Mouse (Mus musculus) CD8-positive naive resting alpha-beta T cell, adult 2 months (primary cell): ENCODE data around the gene D3Ertd254e.
A peak's percentile ranks its signal among the peaks of the same experiment; 100 is the strongest.
"Not testable (repeated sequence)": the region's sequence is repeated elsewhere in the genome, so short reads cannot be mapped to it uniquely, and the experiment has no call there.

Experiments used
- DNase-seq, 2 experiments: peaks; one replicate each; pipeline ENCODE4 v3.0.0; 2022; ENCODE audit warnings: low read depth in 2 of 2, low spot score in 2 of 2

The D3Ertd254e gene

DNA sequence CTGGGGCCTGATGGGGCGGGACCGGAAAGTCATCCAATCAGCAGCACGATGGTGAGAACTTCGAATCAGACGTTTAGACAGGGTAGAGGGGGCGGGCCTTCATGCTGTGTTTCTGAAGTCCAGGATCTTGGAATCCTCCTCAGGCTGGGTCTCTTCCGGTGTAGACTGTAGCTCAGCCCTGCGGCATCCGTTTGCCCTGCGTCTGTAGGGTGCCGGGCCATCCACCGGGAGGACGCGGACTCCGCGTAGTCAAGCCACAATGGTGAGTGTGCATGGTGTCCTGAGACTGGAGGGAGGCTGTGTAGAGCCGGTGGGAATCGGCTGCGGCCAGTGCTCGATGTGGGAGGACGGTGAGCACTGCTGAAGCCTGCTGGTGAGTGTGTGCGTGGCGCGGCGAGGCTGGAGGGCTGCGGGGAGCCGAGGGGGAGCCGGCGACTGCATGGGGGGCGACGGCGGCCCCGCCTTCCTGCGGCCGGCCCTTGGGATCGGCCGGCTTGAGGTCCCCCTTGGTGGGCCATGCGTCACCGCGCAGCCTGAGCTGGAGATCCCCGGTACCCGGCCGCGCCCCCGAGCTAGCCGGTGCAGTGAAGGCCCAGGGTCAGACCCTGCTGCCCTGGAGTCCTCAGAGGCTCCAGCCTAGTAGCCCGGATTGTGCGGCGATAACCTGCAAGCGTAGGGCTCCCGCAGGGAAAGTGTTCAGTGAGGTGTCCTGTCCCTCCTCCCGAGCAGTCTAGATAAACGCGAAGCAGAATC, at the start of gene D3Ertd254e:
Gene D3Ertd254e, plus strand, starts transcription at position 84 of the 753 bp plus-strand sequence.
- peak; percentile 64 to 76 for DNase-seq

DNA sequence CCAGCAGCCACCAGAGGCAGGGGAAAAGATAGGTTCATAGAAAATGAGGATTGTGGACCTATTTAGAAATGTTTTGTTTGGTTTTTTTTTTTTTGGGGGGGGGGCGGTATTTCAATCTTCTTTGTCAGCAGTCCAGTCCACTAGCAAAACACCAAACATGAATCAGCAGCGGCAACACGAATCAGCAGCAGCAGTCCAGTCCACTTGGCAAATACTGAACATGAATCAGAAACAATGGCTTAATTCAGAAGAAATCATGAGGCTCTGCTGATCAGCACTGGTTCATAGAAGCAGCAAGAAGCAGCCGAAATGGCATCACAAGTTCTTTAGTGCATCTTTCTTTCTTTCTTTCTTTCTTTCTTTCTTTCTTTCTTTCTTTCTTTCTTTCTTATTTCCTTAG, 34.7 kb upstream of the D3Ertd254e start:
- DNase-seq = no peak

DNA sequence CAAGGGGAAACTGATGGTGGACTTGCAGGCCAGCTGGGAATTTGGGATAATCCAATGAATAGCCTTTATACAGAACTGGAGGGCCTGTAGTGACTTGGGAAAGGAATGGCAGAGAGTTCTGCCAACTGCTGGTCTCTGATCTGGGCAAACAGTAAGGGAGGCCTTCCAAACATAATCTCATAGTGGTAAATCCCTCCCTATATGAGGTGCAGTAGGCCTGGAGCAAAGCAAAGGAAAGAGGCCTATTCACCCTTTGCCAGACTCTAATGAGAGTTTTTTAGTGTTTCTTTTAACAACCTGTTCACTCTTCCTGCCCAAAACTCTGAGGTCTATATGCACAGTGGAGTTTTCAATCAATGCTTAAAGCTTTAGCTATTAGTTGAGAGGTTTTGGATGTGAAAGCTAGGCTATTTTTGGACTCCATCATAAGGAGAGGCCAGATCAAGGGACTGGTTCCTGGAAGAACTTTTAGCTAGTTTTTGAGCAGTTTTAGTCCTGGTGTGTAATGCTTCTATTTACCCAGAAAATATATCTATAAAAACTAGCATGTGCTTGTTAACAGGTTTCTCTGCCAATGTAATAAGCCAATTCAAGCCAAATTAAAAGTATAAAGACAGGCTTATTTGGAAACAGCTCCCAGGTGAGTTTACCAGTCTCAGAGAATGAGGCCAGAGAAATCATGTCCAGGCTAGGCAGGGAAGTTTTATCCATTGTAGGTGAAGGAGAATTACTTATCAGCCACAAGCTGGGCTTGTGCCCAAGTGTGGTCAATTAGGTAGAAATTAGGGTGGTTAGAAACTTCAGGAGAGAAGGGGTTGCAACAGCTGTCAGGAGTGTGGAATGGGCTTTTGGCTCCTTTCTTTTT, 30.9 kb upstream of the D3Ertd254e start:
- no peak for DNase-seq

DNA sequence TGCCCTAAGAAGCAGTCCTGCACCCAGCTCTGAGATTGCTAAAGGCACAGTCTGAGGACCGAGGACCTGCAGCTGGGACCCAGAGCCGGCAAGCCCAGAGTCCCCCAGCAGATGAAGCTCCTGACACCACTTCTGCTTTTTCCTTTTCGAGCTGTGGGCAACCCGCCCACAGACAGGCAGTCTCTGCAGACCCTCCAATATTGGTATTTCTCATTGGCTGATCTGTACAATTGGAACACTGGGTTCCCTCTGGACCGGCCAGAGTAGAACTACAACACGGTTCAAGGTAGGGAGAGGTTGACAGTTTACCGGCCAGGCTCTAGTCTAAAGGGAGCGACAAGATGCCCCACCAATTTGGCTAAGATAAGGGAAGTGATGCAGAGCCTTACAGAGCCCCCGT, 24.6 kb upstream of the D3Ertd254e start:
- DNase-seq = not testable (repeated sequence)

DNA sequence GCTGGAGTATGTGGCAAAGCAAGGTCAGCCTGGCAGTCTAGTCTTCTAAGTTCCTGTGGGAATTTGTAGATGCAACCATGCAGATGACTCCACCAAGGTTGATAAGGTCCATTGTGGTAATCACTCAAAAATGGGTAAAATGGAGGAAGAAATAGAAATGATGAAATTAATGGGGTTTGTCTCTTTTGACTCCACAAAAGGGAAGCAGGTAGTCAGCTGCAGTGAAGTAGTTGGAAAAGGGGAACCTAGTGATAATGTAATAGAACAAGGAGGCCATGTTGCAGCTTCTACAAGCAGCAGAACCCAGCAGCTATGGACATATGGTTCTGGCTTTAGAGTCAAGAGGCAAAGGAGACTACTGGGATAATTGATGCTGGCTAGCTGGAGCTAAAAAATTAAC, 14.7 kb upstream of the D3Ertd254e start:
- DNase-seq = no peak

DNA sequence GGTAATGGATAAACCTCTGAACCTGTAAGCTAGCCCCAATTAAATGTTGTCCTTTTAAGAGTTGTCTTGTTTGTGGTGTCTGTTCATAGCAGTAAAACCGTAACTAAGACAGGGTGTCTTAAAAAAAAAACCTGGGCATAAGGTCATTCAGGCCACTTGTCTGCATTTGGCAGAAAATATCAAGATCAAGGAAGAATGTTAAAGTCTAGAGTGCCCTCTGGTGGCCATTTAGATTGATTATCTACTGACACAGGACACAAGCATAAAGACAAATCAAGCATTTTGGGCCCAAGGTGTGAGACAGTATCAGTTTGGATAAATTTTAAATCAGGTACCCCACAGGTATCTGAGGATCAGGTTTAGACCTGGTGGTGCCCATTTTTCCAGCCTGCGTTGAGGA, 13.3 kb upstream of the D3Ertd254e start:
- DNase-seq = peak in 1 of 2 experiments; percentile 9

DNA sequence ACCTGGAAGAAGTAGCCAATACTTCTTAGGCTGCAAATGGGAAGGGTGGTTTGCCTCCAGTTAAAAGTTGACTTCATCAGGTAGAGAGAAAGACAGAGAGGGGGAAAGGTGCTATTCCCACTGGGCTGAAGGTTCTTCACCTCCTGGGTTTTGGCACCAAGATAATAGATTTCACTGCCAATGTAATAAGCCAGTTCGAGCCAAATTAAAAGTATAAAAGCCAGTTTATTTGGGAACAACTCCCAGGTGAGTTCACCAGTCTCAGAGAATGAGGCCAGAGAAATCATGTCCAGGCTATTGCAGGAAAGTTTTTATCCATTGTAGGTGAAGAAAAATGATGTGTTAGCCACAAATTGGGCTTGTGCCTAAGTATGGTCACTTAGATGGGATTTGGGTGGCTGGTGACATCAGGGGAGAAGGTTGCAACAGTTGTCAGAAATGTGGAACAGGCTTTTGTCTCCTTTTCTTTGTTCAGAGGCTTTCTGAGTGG, 12.6 kb upstream of the D3Ertd254e start:
- DNase-seq = no peak

DNA sequence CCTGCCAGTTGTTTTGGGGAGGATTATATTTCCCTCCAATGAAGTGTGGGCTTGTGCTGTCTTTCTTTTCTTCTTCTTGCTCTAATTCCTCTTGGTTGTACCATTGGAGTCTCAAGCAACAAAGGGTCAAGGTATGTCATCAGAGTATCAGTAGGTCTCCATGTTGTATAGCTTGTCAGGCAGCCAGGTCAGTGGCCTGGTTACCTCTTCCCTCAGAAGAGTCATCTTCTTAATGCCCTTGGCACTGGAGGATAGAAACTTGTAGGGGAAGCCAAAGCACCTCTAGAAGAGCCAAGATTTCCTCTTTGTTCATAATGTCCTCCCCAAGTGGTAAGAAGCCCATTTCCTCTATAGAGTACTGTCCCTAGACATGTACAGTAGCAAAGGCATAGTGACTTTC, 11.8 kb upstream of the D3Ertd254e start:
- no peak for DNase-seq

DNA sequence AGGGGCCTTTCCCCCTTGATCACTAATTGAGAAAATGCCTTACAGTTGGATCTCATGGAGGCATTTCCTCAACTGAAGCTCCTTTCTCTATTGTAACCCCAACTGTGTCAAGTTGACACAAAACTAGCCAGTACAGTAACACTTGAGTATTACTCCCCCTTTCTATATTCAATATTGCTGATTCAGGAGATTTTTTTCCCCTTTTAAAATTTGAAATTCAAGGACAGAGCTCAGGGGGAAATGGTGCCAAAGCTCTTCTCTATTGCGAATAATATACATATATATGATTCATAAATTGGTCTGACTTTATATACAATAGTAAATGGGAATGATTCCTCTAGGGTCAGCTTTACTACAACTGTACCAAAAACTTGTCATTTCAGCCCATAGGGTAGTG, 282 bp upstream of the D3Ertd254e start:
- no peak for DNase-seq

DNA sequence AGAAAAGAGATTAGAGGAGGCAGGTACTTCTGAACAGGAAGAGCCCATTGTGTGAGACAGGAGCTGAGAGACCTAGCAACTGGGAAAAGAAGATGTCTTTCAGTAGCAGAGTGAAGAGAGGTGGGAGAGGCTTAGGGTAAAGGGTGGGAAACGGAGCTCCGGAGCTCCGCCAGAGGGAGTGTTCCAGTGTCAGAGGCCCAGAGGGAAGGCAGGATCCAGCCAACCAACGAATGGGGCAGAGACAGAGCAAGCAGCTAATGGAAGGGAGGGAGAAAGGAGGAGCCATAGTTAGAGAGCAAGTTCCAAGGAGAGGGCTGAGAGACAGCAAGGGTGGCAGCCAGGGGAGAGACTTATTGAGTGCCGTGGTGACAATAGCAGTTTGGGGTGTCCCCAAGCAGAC, 4.5 kb downstream of the D3Ertd254e start:
- DNase-seq = no peak

DNA sequence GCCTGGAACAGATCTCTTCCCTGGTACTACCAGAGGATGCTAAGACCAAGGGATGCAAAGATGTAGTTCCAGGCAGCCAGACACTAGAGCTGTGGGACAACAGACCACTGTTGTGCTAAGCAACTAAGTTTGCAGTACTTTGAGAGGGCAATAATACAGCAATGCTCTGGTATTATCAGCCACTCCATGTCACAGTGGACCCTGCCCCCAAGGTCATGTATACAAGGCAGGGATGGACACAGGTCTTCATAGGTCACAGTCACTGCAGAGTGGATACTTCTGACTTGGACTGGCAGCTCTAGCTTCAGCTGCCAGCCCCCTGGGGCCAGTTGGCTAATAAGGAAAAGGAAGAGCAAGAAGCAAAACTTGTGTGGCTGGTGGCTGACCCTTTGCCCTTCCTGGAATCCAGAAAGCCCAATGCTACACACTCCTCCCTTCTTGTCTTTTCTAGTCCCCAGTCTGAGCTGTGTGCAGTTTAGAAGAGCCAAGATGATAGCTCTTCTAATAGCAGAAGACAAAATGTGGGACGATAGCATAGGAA, 19.9 kb downstream of the D3Ertd254e start:
- no peak for DNase-seq

DNA sequence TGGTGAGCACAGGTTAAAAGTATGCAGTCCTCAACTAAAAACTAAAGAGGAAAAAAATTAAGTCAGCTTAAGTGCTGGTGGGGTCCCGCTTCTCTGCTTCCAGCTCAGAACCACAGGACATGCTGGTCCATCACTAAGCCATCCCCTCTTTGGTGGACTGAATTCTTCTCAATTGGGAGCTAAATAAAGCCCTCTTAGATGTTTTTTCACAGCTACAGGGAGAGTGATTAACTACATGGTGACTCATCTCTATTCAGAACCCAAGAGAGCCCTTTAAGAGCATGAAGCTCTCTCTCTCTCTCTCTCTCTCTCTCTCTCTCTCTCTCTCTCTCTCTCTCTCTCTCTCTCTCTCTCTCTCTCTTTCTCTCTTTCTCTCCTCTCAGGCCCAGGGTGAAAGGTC, 20.5 kb downstream of the D3Ertd254e start:
- no peak for DNase-seq

DNA sequence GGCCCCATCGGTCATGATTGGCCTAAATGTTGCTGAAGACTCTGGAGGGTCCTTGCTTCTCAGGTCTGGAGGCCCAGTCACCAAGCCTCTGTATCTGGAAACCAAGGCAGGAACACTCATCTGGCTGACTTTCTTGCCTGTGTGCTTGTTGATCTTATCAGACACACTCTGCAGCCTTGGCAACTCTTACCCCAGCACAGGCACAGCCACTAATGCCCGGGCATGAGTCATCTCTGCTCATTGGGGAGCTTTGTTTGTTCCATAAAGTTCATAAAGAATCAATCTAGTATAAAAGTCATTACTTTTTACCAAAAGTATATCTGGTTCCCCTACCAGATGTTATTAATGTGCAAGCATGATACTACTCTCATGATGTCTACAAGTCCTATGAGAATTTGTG, 22.9 kb downstream of the D3Ertd254e start:
- DNase-seq = no peak

DNA sequence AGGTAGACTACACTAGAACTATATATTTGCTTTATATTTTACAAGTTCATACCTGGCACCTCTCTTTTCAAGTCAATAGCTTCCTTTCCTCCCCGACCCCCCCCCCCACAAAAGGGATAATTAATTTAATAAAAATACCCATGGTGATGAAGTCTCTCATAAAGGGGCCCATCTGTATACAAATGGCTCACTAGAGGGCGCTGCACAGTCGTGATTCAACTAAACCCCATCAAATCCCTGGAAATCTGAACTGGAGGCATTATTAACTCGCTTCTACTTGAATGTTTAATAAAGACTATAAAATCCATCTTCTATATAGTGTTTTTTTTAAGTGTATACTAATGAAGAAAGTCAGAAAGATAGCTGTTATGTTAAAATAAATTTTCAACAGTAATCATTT, 30.7 kb downstream of the D3Ertd254e start:
- DNase-seq = no peak

DNA sequence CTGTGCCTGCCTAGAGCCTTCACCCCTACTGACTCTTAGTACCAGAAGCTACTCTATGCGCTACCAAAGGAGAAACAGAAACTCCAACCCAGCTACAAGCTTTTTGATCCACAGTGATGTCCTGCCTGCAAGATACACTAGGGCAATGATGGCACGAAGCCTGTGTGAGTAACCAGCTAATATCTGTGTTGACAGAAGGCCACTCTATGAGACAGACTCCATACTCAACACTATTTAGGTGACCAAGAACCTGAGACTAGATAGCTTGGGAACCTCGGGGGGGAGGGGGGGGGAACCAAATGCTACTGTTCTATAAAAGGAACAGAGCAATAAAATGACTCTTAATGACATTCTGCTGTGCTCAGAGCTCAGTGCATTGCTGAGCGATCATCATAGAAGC, 35.7 kb downstream of the D3Ertd254e start:
- no peak for DNase-seq

DNA sequence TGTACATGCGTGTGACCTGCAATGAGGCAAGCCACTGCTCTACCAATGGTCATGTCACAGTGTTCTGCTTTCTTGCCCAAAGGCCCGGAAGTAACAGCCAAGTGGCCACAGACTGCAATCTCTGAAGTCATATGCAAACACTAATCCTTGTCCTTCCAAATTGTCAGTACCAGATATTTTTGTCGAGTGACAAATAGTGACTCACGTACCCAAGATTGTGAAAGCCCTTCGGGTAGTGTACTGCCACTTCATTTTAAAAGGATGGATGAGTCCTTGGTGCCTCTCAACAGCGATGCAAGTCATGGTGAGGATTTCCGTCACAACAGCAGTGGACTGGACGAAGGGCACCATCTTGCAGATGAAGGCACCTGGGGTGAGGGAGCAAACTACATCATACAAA, 38.4 kb downstream of the D3Ertd254e start:
- DNase-seq = no peak

DNA sequence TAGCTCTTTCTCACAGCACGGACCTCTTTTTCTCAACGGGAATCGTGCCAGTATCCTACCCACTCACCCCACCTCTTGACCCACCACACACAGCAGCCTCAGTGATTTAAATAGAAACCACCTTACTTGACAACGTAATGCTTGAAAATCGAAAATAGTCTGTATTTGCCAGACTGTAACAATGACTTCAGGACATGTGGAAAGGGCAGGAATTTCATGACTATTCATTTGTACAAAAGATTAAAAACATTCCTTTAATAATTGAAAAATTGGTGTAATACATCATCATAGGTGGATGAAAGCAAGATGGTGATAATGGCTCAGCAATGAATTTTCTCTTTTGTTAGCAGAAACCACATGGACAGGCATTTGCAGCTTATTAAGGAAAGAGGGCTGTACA, 50.3 kb downstream of the D3Ertd254e start:
- no peak for DNase-seq

DNA sequence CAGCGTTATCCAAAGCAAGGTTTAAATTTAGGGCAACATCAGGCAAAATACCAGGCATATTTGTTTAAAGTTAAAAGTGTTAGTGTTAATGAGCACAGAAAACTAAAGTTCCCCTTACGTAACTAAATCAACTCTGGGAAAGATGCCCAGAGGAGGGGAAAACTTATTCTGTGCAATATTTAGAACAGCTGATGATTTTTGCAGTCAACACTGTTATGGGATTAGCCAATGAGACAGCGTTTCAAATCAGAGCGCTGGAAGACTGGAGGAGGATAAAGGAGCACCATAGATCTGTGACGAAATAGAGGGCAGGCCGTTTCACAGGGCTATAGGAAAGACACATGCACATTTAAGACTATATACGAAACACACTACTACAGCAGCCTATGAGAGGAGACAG, 52.1 kb downstream of the D3Ertd254e start:
- DNase-seq = no peak

DNA sequence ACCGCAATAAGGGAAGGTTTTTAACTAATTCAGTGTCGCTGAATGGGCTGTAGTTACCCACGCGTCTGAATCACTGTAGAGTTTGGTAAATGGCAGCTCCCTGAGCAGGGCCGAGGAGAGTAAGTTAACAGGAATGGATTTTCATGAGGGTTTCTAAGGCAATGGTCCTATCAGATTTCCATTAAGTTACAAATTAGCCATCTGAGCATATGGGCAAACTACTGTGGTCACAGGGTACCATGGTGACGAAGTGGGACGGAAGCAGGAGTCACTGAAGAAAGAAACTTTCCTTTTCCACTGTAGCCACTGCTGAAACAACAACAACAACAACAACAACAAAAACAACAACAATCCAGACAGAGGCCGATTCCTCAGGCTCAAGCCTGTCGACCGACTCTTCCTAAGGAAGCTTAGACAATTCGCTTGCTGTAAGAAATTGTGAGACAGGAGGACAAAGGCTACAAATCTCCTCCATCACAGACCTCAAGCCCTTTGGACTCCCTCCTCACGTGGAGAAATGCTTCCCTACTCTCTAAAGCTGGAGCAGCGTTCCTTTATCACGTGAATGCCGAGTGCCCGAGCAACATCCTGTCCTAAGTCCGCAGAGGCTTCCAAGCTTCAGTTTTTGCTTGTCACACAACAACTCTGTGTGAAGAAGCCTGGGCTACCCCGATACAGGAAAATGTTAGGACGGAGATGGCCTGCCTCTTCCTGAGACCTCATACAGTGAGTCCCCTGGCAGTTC, 56.9 kb downstream of the D3Ertd254e start:
- DNase-seq = no peak

DNA sequence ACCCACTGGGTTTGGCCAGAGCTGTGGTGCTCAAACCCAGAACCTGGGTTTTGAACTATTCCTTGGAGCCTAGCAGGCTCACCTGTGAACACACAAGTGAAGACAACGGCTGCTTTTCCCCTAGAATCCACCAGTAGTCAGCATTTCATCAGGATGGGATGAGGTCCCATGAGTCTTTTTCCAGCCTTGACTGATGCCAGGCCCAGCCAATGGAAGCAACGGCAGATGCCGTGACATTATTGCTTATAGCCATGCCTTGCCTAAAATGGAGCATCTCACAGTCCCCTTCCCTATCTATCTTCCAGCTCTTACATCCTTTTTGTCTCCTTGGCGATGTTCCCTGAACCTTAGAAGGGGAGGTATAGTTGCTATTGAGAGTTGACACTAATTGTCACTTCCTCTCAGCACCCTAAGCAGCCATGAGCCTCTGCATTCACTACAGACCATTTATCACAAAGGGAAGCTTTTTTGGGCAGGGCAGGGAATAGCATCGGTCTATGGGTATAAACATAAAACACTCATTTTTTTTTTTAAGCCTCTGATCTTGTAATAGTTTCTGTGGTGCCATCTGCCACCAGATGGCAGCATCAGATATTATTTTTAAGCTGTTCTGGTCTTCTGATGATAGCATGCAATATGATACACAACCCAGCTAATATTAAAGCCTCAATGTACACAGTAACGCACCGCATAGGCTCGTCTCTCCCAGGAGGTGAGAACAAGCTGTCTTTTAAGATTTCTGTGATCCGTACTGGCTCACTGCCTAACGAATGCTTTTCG, 59.1 kb downstream of the D3Ertd254e start:
- no peak for DNase-seq

DNA sequence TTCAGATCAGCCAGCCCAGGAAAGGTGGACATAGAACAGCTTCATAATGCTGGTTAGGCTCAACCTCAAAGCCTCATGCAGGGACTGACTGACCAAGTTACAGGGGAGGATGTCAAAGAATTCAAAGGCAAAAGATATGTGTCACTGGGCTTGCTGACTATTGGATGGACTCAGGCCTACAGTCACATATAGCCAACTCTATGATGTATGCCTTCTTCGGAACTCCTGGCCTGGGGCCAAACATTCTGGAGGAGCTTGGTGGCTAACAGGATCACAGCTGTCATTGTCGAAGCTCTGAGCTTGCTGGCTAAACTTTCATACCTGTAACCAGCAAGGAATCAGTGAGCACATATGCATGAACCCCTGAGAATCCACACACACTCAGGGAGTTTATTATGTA, 60.1 kb downstream of the D3Ertd254e start:
- no peak for DNase-seq
